Mouse (Mus musculus): ENCODE results near the gene Aacs. TPM values are rescaled to one million over a fixed set of nuclear protein-coding genes. Genes with fewer than 3 reads are reported as not detected.

Gene Aacs
- polyA plus RNA-seq, 1 experiment from 2014 or later, result 16.7 TPM

- no peaks in the 10 kb centered on the region; the same call in 1 of the 2 replicates for H3K36me3 ChIP-seq (ENCODE audit: control insufficient read depth, insufficient read depth)
- H3K9ac ChIP-seq (ENCODE audit: low read length), result no peak overlapping the region
- 84% methylated on average over 5 of the region's 5 CpGs for WGBS
- no peak overlapping the region for H3K4me2 ChIP-seq (ENCODE audit: low read depth, low read length)
- no peak overlapping the region for H3K4me3 ChIP-seq (ENCODE audit: low read length)
- no peaks in the 10 kb centered on the region for H3K27me3 ChIP-seq (ENCODE audit: control insufficient read depth, insufficient read depth, low read length)
- H3K4me1 ChIP-seq (ENCODE audit: control insufficient read depth, insufficient read depth, low read length), result no peaks in the 10 kb centered on the region
- ATAC-seq (replicated peaks; ENCODE audit: extremely low read depth, insufficient read depth, low FRiP score), result no peak
- H3K27ac ChIP-seq (ENCODE audit: low read length), result no peak overlapping the region
- H3K9me3 ChIP-seq (replicated peaks; ENCODE audit: control insufficient read depth, low read length), result no peaks in the 10 kb centered on the region
These were observed 17.4 kb downstream of the Aacs start for GRCm38 (mm10) chr5:125493093-125493423.

GRCm38 (mm10) chr5:125495655-125496054 lies 20.0 kb downstream of the Aacs start:
- Histone ChIP-seq H3K4me3 (ENCODE audit: low read length) (no peak overlapping the region), H3K4me1 (ENCODE audit: control insufficient read depth, insufficient read depth, low read length) (no peaks in the 10 kb centered on the region), H3K36me3 (ENCODE audit: control insufficient read depth, insufficient read depth) (no peaks in the 10 kb centered on the region; the same call in 1 of the 2 replicates), H3K27ac (ENCODE audit: low read length) (no peak overlapping the region), H3K27me3 (ENCODE audit: control insufficient read depth, insufficient read depth, low read length) (no peaks in the 10 kb centered on the region), H3K4me2 (ENCODE audit: low read depth, low read length) (no peak overlapping the region), H3K9ac (ENCODE audit: low read length) (no peak overlapping the region), H3K9me3 (replicated peaks; ENCODE audit: control insufficient read depth, low read length) (no peaks in the 10 kb centered on the region)
- no peak for ATAC-seq (replicated peaks; ENCODE audit: extremely low read depth, insufficient read depth, low FRiP score)
- 85% methylated on average over 10 of the region's 10 CpGs for WGBS

GRCm38 (mm10) chr5:125497821-125498600 lies 22.4 kb downstream of the Aacs start:
- Histone ChIP-seq H3K4me1 (ENCODE audit: control insufficient read depth, insufficient read depth, low read length) (no peaks in the 10 kb centered on the region), H3K4me3 (ENCODE audit: low read length) (no peak overlapping the region), H3K27ac (ENCODE audit: low read length) (no peak overlapping the region), H3K36me3 (ENCODE audit: control insufficient read depth, insufficient read depth) (no peaks in the 10 kb centered on the region; the same call in 1 of the 2 replicates), H3K27me3 (ENCODE audit: control insufficient read depth, insufficient read depth, low read length) (no peaks in the 10 kb centered on the region), H3K9me3 (replicated peaks; ENCODE audit: control insufficient read depth, low read length) (no peaks in the 10 kb centered on the region), H3K9ac (ENCODE audit: low read length) (no peak overlapping the region), H3K4me2 (ENCODE audit: low read depth, low read length) (no peak overlapping the region)
- no peak for ATAC-seq (replicated peaks; ENCODE audit: extremely low read depth, insufficient read depth, low FRiP score)
- WGBS, result 66% methylated on average over 12 of the region's 12 CpGs

- Histone ChIP-seq H3K4me2 (ENCODE audit: low read depth, low read length) (no peak overlapping the region), H3K36me3 (ENCODE audit: control insufficient read depth, insufficient read depth) (no peaks in the 10 kb centered on the region; the same call in 1 of the 2 replicates), H3K4me1 (ENCODE audit: control insufficient read depth, insufficient read depth, low read length) (no peaks in the 10 kb centered on the region), H3K4me3 (ENCODE audit: low read length) (no peak overlapping the region), H3K27me3 (ENCODE audit: control insufficient read depth, insufficient read depth, low read length) (no peaks in the 10 kb centered on the region), H3K9me3 (replicated peaks; ENCODE audit: control insufficient read depth, low read length) (no peaks in the 10 kb centered on the region), H3K9ac (ENCODE audit: low read length) (no peak overlapping the region), H3K27ac (ENCODE audit: low read length) (no peak overlapping the region)
- 85% methylated on average over 6 of the region's 6 CpGs for WGBS
- ATAC-seq (replicated peaks; ENCODE audit: extremely low read depth, insufficient read depth, low FRiP score), result no peak
These were observed 25.9 kb downstream of the Aacs start for GRCm38 (mm10) chr5:125501505-125501904.

- 66% methylated on average over 3 of the region's 3 CpGs for WGBS
- Histone ChIP-seq H3K27me3 (ENCODE audit: control insufficient read depth, insufficient read depth, low read length) (no peaks in the 10 kb centered on the region), H3K36me3 (ENCODE audit: control insufficient read depth, insufficient read depth) (no peaks in the 10 kb centered on the region; the same call in 1 of the 2 replicates), H3K27ac (ENCODE audit: low read length) (no peak overlapping the region), H3K4me1 (ENCODE audit: control insufficient read depth, insufficient read depth, low read length) (no peaks in the 10 kb centered on the region), H3K9ac (ENCODE audit: low read length) (no peak overlapping the region), H3K9me3 (replicated peaks; ENCODE audit: control insufficient read depth, low read length) (no peaks in the 10 kb centered on the region), H3K4me2 (ENCODE audit: low read depth, low read length) (no peak overlapping the region), H3K4me3 (ENCODE audit: low read length) (no peak overlapping the region)
- no peak for ATAC-seq (replicated peaks; ENCODE audit: extremely low read depth, insufficient read depth, low FRiP score)
These were observed 26.6 kb downstream of the Aacs start for GRCm38 (mm10) chr5:125502186-125502585.

- H3K4me1 ChIP-seq (ENCODE audit: control insufficient read depth, insufficient read depth, low read length), result no peaks in the 10 kb centered on the region
- WGBS, result 83% methylated on average over 6 of the region's 6 CpGs
These were observed 28.0 kb downstream of the Aacs start for GRCm38 (mm10) chr5:125503628-125504027.

GRCm38 (mm10) chr5:125504692-125505091 lies 29.1 kb downstream of the Aacs start:
- Histone ChIP-seq H3K36me3 (ENCODE audit: control insufficient read depth, insufficient read depth) (peaks cover 5% of the 10 kb centered on the region), H3K9ac (ENCODE audit: low read length) (no peak overlapping the region), H3K4me1 (ENCODE audit: control insufficient read depth, insufficient read depth, low read length) (no peaks in the 10 kb centered on the region), H3K4me3 (ENCODE audit: low read length) (no peak overlapping the region), H3K4me2 (ENCODE audit: low read depth, low read length) (no peak overlapping the region), H3K9me3 (replicated peaks; ENCODE audit: control insufficient read depth, low read length) (no peaks in the 10 kb centered on the region), H3K27ac (ENCODE audit: low read length) (no peak overlapping the region), H3K27me3 (ENCODE audit: control insufficient read depth, insufficient read depth, low read length) (no peaks in the 10 kb centered on the region)
- no peak for ATAC-seq (replicated peaks; ENCODE audit: extremely low read depth, insufficient read depth, low FRiP score)
- 81% methylated on average over 11 of the region's 11 CpGs for WGBS

More at GRCm38 (mm10) chr5:125503628-125504027, 28.0 kb downstream of the Aacs start:
- Histone ChIP-seq H3K27ac (ENCODE audit: low read length) (no peak overlapping the region), H3K4me3 (ENCODE audit: low read length) (no peak overlapping the region), H3K36me3 (ENCODE audit: control insufficient read depth, insufficient read depth) (peaks cover 3% of the 10 kb centered on the region), H3K4me2 (ENCODE audit: low read depth, low read length) (no peak overlapping the region), H3K9ac (ENCODE audit: low read length) (no peak overlapping the region), H3K27me3 (ENCODE audit: control insufficient read depth, insufficient read depth, low read length) (no peaks in the 10 kb centered on the region), H3K9me3 (replicated peaks; ENCODE audit: control insufficient read depth, low read length) (no peaks in the 10 kb centered on the region)
- ATAC-seq (replicated peaks; ENCODE audit: extremely low read depth, insufficient read depth, low FRiP score), result no peak

GRCm38 (mm10) chr5:125505968-125506367 lies 30.4 kb downstream of the Aacs start:
- H3K9me3 ChIP-seq (replicated peaks; ENCODE audit: control insufficient read depth, low read length), result no peaks in the 10 kb centered on the region
- H3K27ac ChIP-seq (ENCODE audit: low read length), result no peak overlapping the region
- no peak overlapping the region for H3K4me2 ChIP-seq (ENCODE audit: low read depth, low read length)
- WGBS, result 84% methylated on average over 15 of the region's 15 CpGs
- no peak overlapping the region for H3K9ac ChIP-seq (ENCODE audit: low read length)
- no peaks in the 10 kb centered on the region for H3K27me3 ChIP-seq (ENCODE audit: control insufficient read depth, insufficient read depth, low read length)
- H3K4me1 ChIP-seq (ENCODE audit: control insufficient read depth, insufficient read depth, low read length), result no peaks in the 10 kb centered on the region
- no peak overlapping the region for H3K4me3 ChIP-seq (ENCODE audit: low read length)
- ATAC-seq (replicated peaks; ENCODE audit: extremely low read depth, insufficient read depth, low FRiP score), result no peak
- peaks cover 5% of the 10 kb centered on the region for H3K36me3 ChIP-seq (ENCODE audit: control insufficient read depth, insufficient read depth)

- no peak overlapping the region for H3K9ac ChIP-seq (ENCODE audit: low read length)
- no peak for ATAC-seq (replicated peaks; ENCODE audit: extremely low read depth, insufficient read depth, low FRiP score)
- H3K27ac ChIP-seq (ENCODE audit: low read length), result no peak overlapping the region
- no peaks in the 10 kb centered on the region for H3K4me1 ChIP-seq (ENCODE audit: control insufficient read depth, insufficient read depth, low read length)
- no peak overlapping the region for H3K4me3 ChIP-seq (ENCODE audit: low read length)
- no peaks in the 10 kb centered on the region for H3K27me3 ChIP-seq (ENCODE audit: control insufficient read depth, insufficient read depth, low read length)
- H3K9me3 ChIP-seq (replicated peaks; ENCODE audit: control insufficient read depth, low read length), result no peaks in the 10 kb centered on the region
- WGBS, result 94% methylated on average over 9 of the region's 9 CpGs
- no peak overlapping the region for H3K4me2 ChIP-seq (ENCODE audit: low read depth, low read length)
- H3K36me3 ChIP-seq (ENCODE audit: control insufficient read depth, insufficient read depth), result peaks cover 11% of the 10 kb centered on the region
These were observed 32.0 kb downstream of the Aacs start for GRCm38 (mm10) chr5:125507582-125507981.

Measured in heart, embryonic 16.5 days (tissue).